Mouse (Mus musculus) ovary, adult 2 months (tissue): ENCODE results near the gene Slc2a8. TPM values are rescaled to one million over a fixed set of nuclear protein-coding genes. Genes with fewer than 3 reads are reported as not detected.

Experiments used
- polyA plus RNA-seq: library from polyadenylated mRNA; depleted of rRNA; stranded (reverse); fragments of >200 nt; gene quantifications from 2 replicates; pipeline ENCODE4 v1.2.3, GENCODE M21; 2012; rRNA removed

Gene Slc2a8
- 69.9 and 97.1 TPM in 2 replicates for polyA plus RNA-seq

GRCm38 (mm10) chr2:32981725-32982271 is at the start of gene Slc2a8:
Gene Slc2a8 (minus strand): TSS chr2:32982083.

GRCm38 (mm10) chr2:32961192-32961995 is 20.5 kb downstream of the Slc2a8 start, which contains the start of the genes Rpl12 and Lrsam1:
Gene Rpl12 (plus strand): TSS chr2:32961559.
Gene Lrsam1 (minus strand): TSS chr2:32961614.

Other genes with a start within 250 kb of the Slc2a8 start
- gene 6330409D20Rik, start 241.1 kb downstream of the Slc2a8 start, polyA plus RNA-seq, result not detected in 2 replicates
- 120 and 130 TPM in 2 replicates for gene Tor2a, start 224.8 kb downstream of the Slc2a8 start, polyA plus RNA-seq
- gene Ttc16, start 206.4 kb downstream of the Slc2a8 start, polyA plus RNA-seq, result 9.9 and 10.3 TPM in 2 replicates
- gene Ptrh1, start 206.3 kb downstream of the Slc2a8 start, polyA plus RNA-seq, result 18.7 and 19.7 TPM in 2 replicates
- 1.5 and 1.6 TPM in 2 replicates for gene Cfap157, start 197.7 kb downstream of the Slc2a8 start, polyA plus RNA-seq
- gene Stxbp1, start 134.8 kb downstream of the Slc2a8 start, polyA plus RNA-seq, result 11.3 and 13.7 TPM in 2 replicates
- 47.5 and 60.3 TPM in 2 replicates for gene Fam129b, start 106.0 kb downstream of the Slc2a8 start, polyA plus RNA-seq
- gene Rpl12, start 20.5 kb downstream of the Slc2a8 start, polyA plus RNA-seq, result 284 and 415 TPM in 2 replicates
- gene Lrsam1, start 20.5 kb downstream of the Slc2a8 start, polyA plus RNA-seq, result 23.6 and 23.7 TPM in 2 replicates
- 13.8 and 16.3 TPM in 2 replicates for gene Garnl3, start 149.6 kb upstream of the Slc2a8 start, polyA plus RNA-seq
- 81.1 and 105 TPM in 2 replicates for gene Angptl2, start 234.0 kb upstream of the Slc2a8 start, polyA plus RNA-seq